Mouse (Mus musculus): ENCODE data around the gene Inppl1. TPM values are rescaled to one million over a fixed set of nuclear protein-coding genes. Genes with fewer than 3 reads are reported as not detected.

Gene Inppl1
- polyA plus RNA-seq (2014; fragmentation: Nextera tagmentation; extraction: Ambion mirVana), result 33.9 and 35.5 TPM in 2 replicates

- Histone ChIP-seq H3K27me3 (ENCODE audit: control insufficient read depth, insufficient read depth, low read length) (no peaks in the 10 kb centered on the region), H3K4me3 (ENCODE audit: low read depth, low read length) (peak within 1 kb of the TSS; percentile 84), H3K9me3 (ENCODE audit: control insufficient read depth, low read length) (no peaks in the 10 kb centered on the region), H3K9ac (ENCODE audit: low read length) (peak within 1 kb of the TSS; percentile 98), H3K27ac (ENCODE audit: low read depth, low read length) (peak within 1 kb of the TSS; percentile 86), H3K4me2 (peak within 1 kb of the TSS; percentile 85), H3K4me1 (ENCODE audit: control insufficient read depth, insufficient read depth, low read length) (peaks cover 22% of the 10 kb centered on the region), H3K36me3 (ENCODE audit: control insufficient read depth, insufficient read depth, low read length) (peaks cover 2% of the 10 kb centered on the region)
- WGBS, result under 1% methylated on average over 63 of the region's 64 CpGs
- ATAC-seq (ENCODE audit: low FRiP score) (peak; percentile 81), DNase-seq (ENCODE audit: low spot score, missing footprints) (peak; percentile 98)
Measured at GRCm38 (mm10) chr7:101837606-101838471, at the start of gene Inppl1. Gene Inppl1, minus strand, starts transcription at chr7:101838229.

GRCm38 (mm10) chr7:101886274-101886673, 48.2 kb upstream of the Inppl1 start:
- Histone ChIP-seq H3K36me3 (ENCODE audit: control insufficient read depth, insufficient read depth, low read length) (no peaks in the 10 kb centered on the region), H3K27ac (ENCODE audit: low read depth, low read length) (no peak overlapping the region), H3K4me1 (ENCODE audit: control insufficient read depth, insufficient read depth, low read length) (no peaks in the 10 kb centered on the region), H3K27me3 (ENCODE audit: control insufficient read depth, insufficient read depth, low read length) (no peaks in the 10 kb centered on the region), H3K9ac (ENCODE audit: low read length) (no peak overlapping the region), H3K4me3 (ENCODE audit: low read depth, low read length) (no peak overlapping the region), H3K9me3 (ENCODE audit: control insufficient read depth, low read length) (no peaks in the 10 kb centered on the region), H3K4me2 (no peak overlapping the region)
- ATAC-seq (ENCODE audit: low FRiP score) (no peak), DNase-seq (ENCODE audit: low spot score, missing footprints) (no peak)
- WGBS, result 86% methylated on average over 6 of the region's 6 CpGs

DNA sequence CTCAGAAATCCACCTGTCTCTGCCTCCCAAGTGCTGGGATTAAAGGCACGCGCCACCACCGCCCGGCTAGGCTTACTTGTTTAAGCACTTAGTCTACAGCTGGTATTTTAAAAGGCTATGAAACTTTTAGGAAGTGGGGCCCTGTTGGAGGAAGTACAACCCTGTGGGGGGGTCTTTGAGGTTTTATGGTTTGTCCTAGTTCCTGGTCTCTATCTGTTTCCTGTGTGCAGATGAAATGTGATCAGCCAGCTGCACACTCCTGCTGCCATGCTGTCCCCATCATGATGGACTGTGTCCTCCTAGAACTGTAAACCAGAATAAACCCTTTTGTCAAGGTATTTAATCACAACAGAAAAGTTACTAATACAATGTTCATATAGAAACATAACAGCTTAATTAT, 46.1 kb upstream of the Inppl1 start:
- H3K4me3 ChIP-seq (ENCODE audit: low read depth, low read length), result no peak overlapping the region
- no peak overlapping the region for H3K9ac ChIP-seq (ENCODE audit: low read length)
- H3K9me3 ChIP-seq (ENCODE audit: control insufficient read depth, low read length), result no peaks in the 10 kb centered on the region
- DNase-seq (ENCODE audit: low spot score, missing footprints), result no peak
- no peaks in the 10 kb centered on the region for H3K27me3 ChIP-seq (ENCODE audit: control insufficient read depth, insufficient read depth, low read length)
- H3K27ac ChIP-seq (ENCODE audit: low read depth, low read length), result no peak overlapping the region
- no peaks in the 10 kb centered on the region for H3K36me3 ChIP-seq (ENCODE audit: control insufficient read depth, insufficient read depth, low read length)
- no peaks in the 10 kb centered on the region for H3K4me1 ChIP-seq (ENCODE audit: control insufficient read depth, insufficient read depth, low read length)
- H3K4me2 ChIP-seq, result no peak overlapping the region
- 86% methylated on average over 4 of the region's 4 CpGs for WGBS
- no peak for ATAC-seq (ENCODE audit: low FRiP score)

DNA sequence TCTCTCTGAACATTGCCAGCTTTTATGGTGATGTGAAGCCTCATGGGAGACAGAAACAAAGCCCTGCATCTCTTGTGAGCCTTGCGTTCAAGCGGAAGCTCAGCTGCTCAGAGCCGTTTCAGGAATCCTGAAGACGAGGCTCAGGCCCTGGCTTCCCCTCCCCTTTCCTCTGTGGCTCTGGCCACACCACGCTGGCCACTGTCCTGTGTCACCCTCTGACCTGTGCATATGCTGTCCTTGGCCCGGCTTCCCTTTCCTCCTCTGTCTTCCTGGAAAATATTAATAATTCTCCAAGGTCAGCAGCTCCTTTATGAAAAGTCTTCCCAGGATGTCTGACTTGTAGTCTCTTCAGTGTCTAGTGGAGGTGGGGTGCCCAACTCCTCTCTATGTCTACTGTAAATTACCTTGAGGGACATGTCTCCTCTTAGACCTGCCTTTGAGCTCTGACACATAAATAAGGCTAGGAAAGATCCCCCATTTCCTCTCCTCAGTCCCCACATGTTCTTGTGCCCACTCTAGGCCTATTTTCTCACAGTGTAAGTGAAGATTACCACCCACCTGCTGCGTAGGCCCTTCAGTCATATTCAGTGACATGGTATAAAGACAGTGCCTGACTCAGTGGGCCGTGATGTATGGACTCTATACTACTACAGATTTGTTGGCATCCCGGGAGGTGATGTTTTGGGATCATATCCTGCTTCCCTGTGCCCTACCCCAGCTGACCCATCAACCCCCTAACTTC, 44.6 kb upstream of the Inppl1 start:
- WGBS, result 73% methylated on average over 9 of the region's 9 CpGs
- no peak overlapping the region for H3K9ac ChIP-seq (ENCODE audit: low read length)
- DNase-seq (ENCODE audit: low spot score, missing footprints), result no peak
- no peak overlapping the region for H3K27ac ChIP-seq (ENCODE audit: low read depth, low read length)
- no peaks in the 10 kb centered on the region for H3K27me3 ChIP-seq (ENCODE audit: control insufficient read depth, insufficient read depth, low read length)
- H3K4me2 ChIP-seq, result no peak overlapping the region
- no peaks in the 10 kb centered on the region for H3K36me3 ChIP-seq (ENCODE audit: control insufficient read depth, insufficient read depth, low read length)
- no peak for ATAC-seq (ENCODE audit: low FRiP score)
- no peak overlapping the region for H3K4me3 ChIP-seq (ENCODE audit: low read depth, low read length)
- no peaks in the 10 kb centered on the region for H3K9me3 ChIP-seq (ENCODE audit: control insufficient read depth, low read length)
- H3K4me1 ChIP-seq (ENCODE audit: control insufficient read depth, insufficient read depth, low read length), result no peaks in the 10 kb centered on the region

GRCm38 (mm10) chr7:101880855-101881254, 42.8 kb upstream of the Inppl1 start:
- Histone ChIP-seq H3K9me3 (ENCODE audit: control insufficient read depth, low read length) (no peaks in the 10 kb centered on the region), H3K9ac (ENCODE audit: low read length) (no peak overlapping the region), H3K4me2 (no peak overlapping the region), H3K27ac (ENCODE audit: low read depth, low read length) (no peak overlapping the region), H3K27me3 (ENCODE audit: control insufficient read depth, insufficient read depth, low read length) (no peaks in the 10 kb centered on the region), H3K4me3 (ENCODE audit: low read depth, low read length) (no peak overlapping the region), H3K36me3 (ENCODE audit: control insufficient read depth, insufficient read depth, low read length) (no peaks in the 10 kb centered on the region), H3K4me1 (ENCODE audit: control insufficient read depth, insufficient read depth, low read length) (no peaks in the 10 kb centered on the region)
- 76% methylated on average over 4 of the region's 4 CpGs for WGBS
- ATAC-seq (ENCODE audit: low FRiP score), result no peak
- DNase-seq (ENCODE audit: low spot score, missing footprints), result no peak

- Histone ChIP-seq H3K27me3 (ENCODE audit: control insufficient read depth, insufficient read depth, low read length) (no peaks in the 10 kb centered on the region), H3K4me1 (ENCODE audit: control insufficient read depth, insufficient read depth, low read length) (no peaks in the 10 kb centered on the region), H3K27ac (ENCODE audit: low read depth, low read length) (no peak overlapping the region), H3K4me3 (ENCODE audit: low read depth, low read length) (no peak overlapping the region), H3K9ac (ENCODE audit: low read length) (no peak overlapping the region), H3K9me3 (ENCODE audit: control insufficient read depth, low read length) (no peaks in the 10 kb centered on the region), H3K4me2 (no peak overlapping the region), H3K36me3 (ENCODE audit: control insufficient read depth, insufficient read depth, low read length) (no peaks in the 10 kb centered on the region)
- DNase-seq (ENCODE audit: low spot score, missing footprints) (no peak), ATAC-seq (ENCODE audit: low FRiP score) (no peak)
- WGBS, result 85% methylated on average over 1 of the region's 1 CpGs
Measured at GRCm38 (mm10) chr7:101875978-101876377, 37.9 kb upstream of the Inppl1 start.

GRCm38 (mm10) chr7:101871296-101871695, 33.3 kb upstream of the Inppl1 start:
- Histone ChIP-seq H3K4me2 (no peak overlapping the region), H3K27ac (ENCODE audit: low read depth, low read length) (no peak overlapping the region), H3K4me1 (ENCODE audit: control insufficient read depth, insufficient read depth, low read length) (peaks cover 9% of the 10 kb centered on the region; the same call in 1 of the 2 replicates), H3K9ac (ENCODE audit: low read length) (no peak overlapping the region), H3K4me3 (ENCODE audit: low read depth, low read length) (no peak overlapping the region), H3K27me3 (ENCODE audit: control insufficient read depth, insufficient read depth, low read length) (no peaks in the 10 kb centered on the region), H3K36me3 (ENCODE audit: control insufficient read depth, insufficient read depth, low read length) (no peaks in the 10 kb centered on the region), H3K9me3 (ENCODE audit: control insufficient read depth, low read length) (no peaks in the 10 kb centered on the region)
- no peak for DNase-seq (ENCODE audit: low spot score, missing footprints)
- WGBS, result 88% methylated on average over 3 of the region's 3 CpGs
- no peak for ATAC-seq (ENCODE audit: low FRiP score)

- DNase-seq (ENCODE audit: low spot score, missing footprints), result no peak
- no peak within 1 kb of the TSS for H3K27ac ChIP-seq (ENCODE audit: low read depth, low read length)
Measured at GRCm38 (mm10) chr7:101870629-101871028, 32.6 kb upstream of the Inppl1 start, which contains the start of gene Folr1. Gene Folr1, minus strand, starts transcription at chr7:101870788.

GRCm38 (mm10) chr7:101869163-101869500, 31.1 kb upstream of the Inppl1 start:
- H3K27ac ChIP-seq (ENCODE audit: low read depth, low read length), result peak overlapping the region; percentile 56
- H3K4me3 ChIP-seq (ENCODE audit: low read depth, low read length), result no peak overlapping the region
- H3K9ac ChIP-seq (ENCODE audit: low read length), result peak overlapping the region; percentile 18; the same call in 1 of the 2 replicates
- no peaks in the 10 kb centered on the region for H3K9me3 ChIP-seq (ENCODE audit: control insufficient read depth, low read length)
- H3K4me2 ChIP-seq, result no peak overlapping the region
- 25% methylated on average over 7 of the region's 7 CpGs for WGBS
- no peaks in the 10 kb centered on the region for H3K36me3 ChIP-seq (ENCODE audit: control insufficient read depth, insufficient read depth, low read length)
- peak; percentile 91 for DNase-seq (ENCODE audit: low spot score, missing footprints)
- H3K27me3 ChIP-seq (ENCODE audit: control insufficient read depth, insufficient read depth, low read length), result no peaks in the 10 kb centered on the region
- peaks cover 9% of the 10 kb centered on the region; the same call in 1 of the 2 replicates for H3K4me1 ChIP-seq (ENCODE audit: control insufficient read depth, insufficient read depth, low read length)
- peak; percentile 59 for ATAC-seq (ENCODE audit: low FRiP score)

More at GRCm38 (mm10) chr7:101870629-101871028, 32.6 kb upstream of the Inppl1 start, which contains the start of gene Folr1:
- ATAC-seq (ENCODE audit: low FRiP score), result no peak
- Histone ChIP-seq H3K9me3 (ENCODE audit: control insufficient read depth, low read length) (no peaks in the 10 kb centered on the region), H3K4me1 (ENCODE audit: control insufficient read depth, insufficient read depth, low read length) (peaks cover 9% of the 10 kb centered on the region; the same call in 1 of the 2 replicates), H3K27me3 (ENCODE audit: control insufficient read depth, insufficient read depth, low read length) (no peaks in the 10 kb centered on the region), H3K9ac (ENCODE audit: low read length) (no peak within 1 kb of the TSS), H3K4me3 (ENCODE audit: low read depth, low read length) (no peak within 1 kb of the TSS), H3K4me2 (no peak within 1 kb of the TSS), H3K36me3 (ENCODE audit: control insufficient read depth, insufficient read depth, low read length) (no peaks in the 10 kb centered on the region)
- 85% methylated on average over 2 of the region's 2 CpGs for WGBS

Measured in midbrain, embryonic 11.5 days (tissue).